In the genomic region with DNA sequence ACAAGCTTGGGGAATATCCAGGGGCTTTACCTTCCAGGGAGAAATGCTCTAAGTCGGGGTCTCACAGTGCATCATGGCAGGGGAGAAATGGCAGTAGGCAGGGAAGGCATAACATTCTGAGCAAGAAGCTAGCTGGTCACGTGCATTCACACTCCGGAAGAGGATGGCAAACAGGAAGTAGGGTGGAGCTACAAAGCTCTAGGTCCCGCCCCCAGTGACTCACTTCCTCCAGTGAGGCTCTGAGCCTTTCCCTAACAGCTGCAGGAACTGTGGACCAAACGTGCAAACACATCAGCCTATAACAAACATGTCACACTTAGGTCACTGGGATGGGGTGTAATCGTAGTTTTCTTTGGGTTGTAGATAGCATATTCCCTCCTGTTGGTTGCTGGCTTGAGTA, we compare ENCODE assay signal across 36 mouse cellular contexts. TPM values are rescaled to one million over a fixed set of nuclear protein-coding genes. Genes with fewer than 3 reads are reported as not detected.
A peak's percentile ranks its signal among the peaks of the same experiment; 100 is the strongest.
DNase-seq lines count a peak whose midpoint lies in the region; ATAC-seq and TF ChIP-seq lines count a peak whose summit lies in the region.
"Had no signal": no experiment of that assay in that cellular context is flagged by ENCODE, and none has a peak within 500 bp of the region (broad histone marks: within the 10 kb centered on the region; RNA-seq: fewer than 3 reads in every experiment).

No protein-coding gene starts in this region.

- H3K9me3 ChIP-seq in embryonic facial prominence, embryonic 10.5 days: no peaks in the 10 kb centered on the region
- H3K9me3 ChIP-seq: embryonic facial prominence, embryonic 13.5 days; forebrain, embryonic 10.5 days; forebrain, embryonic 15.5 days; G1E; heart, embryonic 12.5 days; kidney, embryonic 15.5 days; limb, embryonic 10.5 days; limb, embryonic 15.5 days; liver, embryonic 13.5 days; midbrain, embryonic 15.5 days; neural tube, embryonic 15.5 days; stomach, embryonic 15.5 days had no signal

- peak; percentile 52; the same call in 1 of the 2 replicates for TF ChIP-seq POLR2A in testis, adult 2 months (IDR thresholded peaks at IDR 0.05; ENCODE audit: control insufficient read depth, low read depth, low read length)

- ATAC-seq in CD4-positive, CD25-positive, alpha-beta regulatory T cell, adult 4 months: no peak
- ATAC-seq: forebrain, embryonic 15.5 days; midbrain, embryonic 15.5 days had no signal

- no peak overlapping the region; the same call in 1 of the 2 replicates for H3K27ac ChIP-seq in testis, adult 2 months (ENCODE audit: control insufficient read depth, insufficient read depth, low read depth, low read length)
- H3K27ac ChIP-seq in embryonic facial prominence, embryonic 10.5 days (replicated peaks): no peak overlapping the region
- H3K27ac ChIP-seq: embryonic facial prominence, embryonic 13.5 days; forebrain, embryonic 10.5 days; forebrain, embryonic 15.5 days; heart, adult 2 months; hindbrain, embryonic 14.5 days; kidney, embryonic 15.5 days; layer of hippocampus, adult 2 months; limb, embryonic 10.5 days; limb, embryonic 15.5 days; liver, embryonic 13.5 days; macrophage; midbrain, embryonic 15.5 days; neural tube, embryonic 15.5 days; stomach, embryonic 15.5 days had no signal

- no peaks in the 10 kb centered on the region for H3K27me3 ChIP-seq in testis, adult 2 months (ENCODE audit: control insufficient read depth, insufficient read depth, low read length)
- H3K27me3 ChIP-seq in embryonic facial prominence, embryonic 10.5 days (replicated peaks; ENCODE audit: low read depth, poor library complexity, severe bottlenecking): no peaks in the 10 kb centered on the region
- H3K27me3 ChIP-seq: embryonic facial prominence, embryonic 13.5 days; forebrain, embryonic 15.5 days; heart, embryonic 12.5 days; kidney, embryonic 15.5 days; limb, embryonic 15.5 days; liver, embryonic 13.5 days; midbrain, embryonic 15.5 days; neural tube, embryonic 15.5 days; stomach, embryonic 15.5 days had no signal

- peak; percentile 1 for DNase-seq in CD4-positive, CD25-positive, alpha-beta regulatory T cell, adult 2 months (ENCODE audit: low read depth, low spot score)
- DNase-seq in 416B (ENCODE audit: low read depth) (peak; percentile 88), ZHBTc4 (ENCODE audit: low read depth, low spot score) (peak; percentile 24)
- no peak for DNase-seq in embryo, embryonic 10.5 days (ENCODE audit: low spot score)
- no peak for DNase-seq in embryonic facial prominence, embryonic 10.5 days (ENCODE audit: low spot score)
- DNase-seq in layer of hippocampus, postnatal 14 days (ENCODE audit: low spot score in 2 of 2): no peak
- DNase-seq: adrenal gland, postnatal 10 days; cerebellum, adult 8-10 months; cerebellum, postnatal 25 days; gastrocnemius, postnatal 25 days; heart, adult 2 months; heart, postnatal 4 days; kidney, adult 18-20 months; kidney, postnatal 36 days; layer of hippocampus, postnatal 36 days; liver, embryonic 13.5 days; lung, adult 2 months; retina, postnatal 1 day; right cerebral cortex, postnatal 14 days; thymus, postnatal 4 days had no signal

- no peak for TF ChIP-seq CTCF in testis, adult 2 months (IDR thresholded peaks at IDR 0.05; ENCODE audit: control insufficient read depth, insufficient read depth, insufficient replicate concordance, low read depth, low read length)

- 87% methylated on average over 6 of the region's 6 CpGs for WGBS in embryonic facial prominence, embryonic 10.5 days

- H3K4me1 ChIP-seq in testis, adult 2 months (ENCODE audit: control insufficient read depth, insufficient read depth, low read length): peaks cover 3% of the 10 kb centered on the region; the same call in 1 of the 2 replicates
- no peaks in the 10 kb centered on the region for H3K4me1 ChIP-seq in embryonic facial prominence, embryonic 10.5 days
- H3K4me1 ChIP-seq: embryonic facial prominence, embryonic 13.5 days; forebrain, embryonic 10.5 days; forebrain, embryonic 15.5 days; heart, embryonic 12.5 days; kidney, embryonic 15.5 days; limb, embryonic 10.5 days; liver, embryonic 13.5 days; midbrain, embryonic 15.5 days; neural tube, embryonic 15.5 days; stomach, embryonic 15.5 days had no signal

- peak overlapping the region; percentile 28 for H3K4me3 ChIP-seq in testis, adult 2 months (ENCODE audit: control insufficient read depth, low read depth, low read length)
- no peak overlapping the region for H3K4me3 ChIP-seq in embryonic facial prominence, embryonic 10.5 days
- H3K4me3 ChIP-seq: embryonic facial prominence, embryonic 13.5 days; forebrain, embryonic 10.5 days; forebrain, embryonic 15.5 days; heart, adult 2 months; heart, embryonic 12.5 days; kidney, embryonic 15.5 days; layer of hippocampus, adult 2 months; limb, embryonic 10.5 days; limb, embryonic 15.5 days; liver, embryonic 13.5 days; midbrain, embryonic 15.5 days; neural tube, embryonic 15.5 days; stomach, embryonic 15.5 days had no signal

- H3K36me3 ChIP-seq in testis, adult 2 months (ENCODE audit: control insufficient read depth, insufficient read depth, low read length): no peaks in the 10 kb centered on the region
- no peaks in the 10 kb centered on the region for H3K36me3 ChIP-seq in embryonic facial prominence, embryonic 10.5 days (replicated peaks)
- H3K36me3 ChIP-seq: embryonic facial prominence, embryonic 13.5 days; forebrain, embryonic 10.5 days; forebrain, embryonic 15.5 days; G1E; heart, embryonic 12.5 days; kidney, embryonic 15.5 days; limb, embryonic 10.5 days; limb, embryonic 15.5 days; liver, embryonic 13.5 days; midbrain, embryonic 15.5 days; neural tube, embryonic 15.5 days; stomach, embryonic 15.5 days had no signal

RNA-seq across cellular contexts. Expression of a gene that starts 15.6 kb away (rescaled TPM):
- polyA plus RNA-seq in CD4-positive, CD25-positive, alpha-beta regulatory T cell, adult 4 months (2017; shearing (Covaris generic)): 1 to 10 TPM in 1 of 2 experiments, under 1 TPM in 1; 0.46 to 1.3 TPM
- polyA plus RNA-seq in testis, adult 2 months (2012; rRNA removed): 0.31 and 0.43 TPM in 2 replicates
- 3.9 and 4.7 TPM in 2 replicates for polyA plus RNA-seq in embryonic facial prominence, embryonic 10.5 days (2016; fragmentation: Nextera tagmentation; extraction: Ambion mirVana)
- 1 to 10 TPM; 7.6 to 9.6 TPM for total RNA-seq in layer of hippocampus, postnatal 14 days (2021)
- polyA plus RNA-seq: G1E, macrophage had no signal

Comparison
In these comparisons a context has a peak if more than half of its experiments do, and no peak if none do; other contexts are left out.
1. DNase-seq: peak in CD4-positive, CD25-positive, alpha-beta regulatory T cell, adult 2 months (single experiment), 416B (single experiment) and ZHBTc4 (single experiment); none in embryo, embryonic 10.5 days (single experiment), embryonic facial prominence, embryonic 10.5 days (single experiment) and layer of hippocampus, postnatal 14 days (0 of 2).